Mouse (Mus musculus) midbrain, embryonic 12.5 days (tissue): ENCODE measurements around the gene Krt33b. TPM values are rescaled to one million over a fixed set of nuclear protein-coding genes. Genes with fewer than 3 reads are reported as not detected.

Experiments
- ATAC-seq: fragments of 200-750 bp; cut with Nextera tagmentation; 2 replicates; pipeline ENCODE4 v1.8.0; 2017; ENCODE audit warnings: low read depth, moderate TSS enrichment, moderate library complexity; ENCODE audit not compliant: low FRiP score
- H3K27ac ChIP-seq: fragments of 300-500 bp; sonication (generic); replicated peaks from 2 replicates; pipeline ENCODE4 v1.5.1; 2016; ENCODE audit warnings: mild to moderate bottlenecking
- H3K27me3 ChIP-seq: fragments of 300-500 bp; sonication (generic); 2 replicates; pipeline ENCODE4 v1.6.1; 2016; ENCODE audit warnings: mild to moderate bottlenecking
- H3K36me3 ChIP-seq: fragments of 300-500 bp; sonication (generic); 2 replicates; pipeline ENCODE4 v1.6.1; 2016
- H3K4me1 ChIP-seq: fragments of 300-500 bp; sonication (generic); 2 replicates; pipeline ENCODE4 v1.6.1; 2016
- H3K4me2 ChIP-seq: fragments of 300-500 bp; sonication (generic); replicated peaks from 2 replicates; pipeline ENCODE4 v1.6.1; 2016; ENCODE audit warnings: mild to moderate bottlenecking, moderate library complexity
- H3K4me3 ChIP-seq: fragments of 300-500 bp; sonication (generic); 2 replicates; pipeline ENCODE4 v1.5.1; 2016; ENCODE audit warnings: mild to moderate bottlenecking
- H3K9ac ChIP-seq: fragments of 300-500 bp; sonication (generic); replicated peaks from 2 replicates; pipeline ENCODE4 v1.6.1; 2016; ENCODE audit warnings: mild to moderate bottlenecking, moderate library complexity
- H3K9me3 ChIP-seq: fragments of 300-500 bp; sonication (generic); 2 replicates; pipeline ENCODE4 v1.6.1; 2016; ENCODE audit warnings: mild to moderate bottlenecking
- WGBS: fragments of 180-500 bp; shearing (Covaris S2); methylation state at CpG from one replicate; pipeline ENCODE4 v1.1.7; 2016; 5-methylcytosine and 5-hydroxymethylcytosine counted together
- polyA plus RNA-seq: library from polyadenylated mRNA; unstranded; fragments of >200 nt; fragmentation: Nextera tagmentation; extraction: Ambion mirVana; gene quantifications from 2 replicates; pipeline ENCODE4 v1.2.1, GENCODE M21; 2016

The Krt33b gene
- polyA plus RNA-seq, 1 experiment from 2014 or later, result not detected

DNA sequence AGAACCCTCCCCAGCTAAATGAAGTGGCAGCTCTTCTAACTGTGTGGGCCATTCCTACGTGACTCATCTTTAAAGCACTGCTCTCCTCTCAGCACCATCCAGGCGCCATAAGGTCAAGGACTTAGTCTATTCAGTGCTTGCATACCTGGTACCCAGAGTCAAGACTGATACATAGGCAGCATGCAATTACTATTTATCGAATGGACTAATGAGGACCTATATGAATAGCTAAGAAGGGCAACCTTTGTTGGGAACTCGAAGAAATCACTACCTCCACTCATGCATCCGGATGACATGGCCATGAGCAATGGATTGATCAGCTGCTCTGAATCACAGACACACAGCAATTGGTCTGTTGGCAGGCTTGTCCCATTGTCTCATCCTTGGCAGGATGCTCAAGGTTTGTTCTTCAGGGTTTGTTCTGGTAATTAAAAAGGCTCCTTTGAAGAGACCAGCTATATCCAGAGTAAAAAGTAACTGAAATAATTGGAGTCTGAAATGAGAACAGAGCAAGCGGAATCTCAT is 39.7 kb downstream of the Krt33b start:
- Histone ChIP-seq H3K4me2 (no peak overlapping the region), H3K4me1 (no peaks in the 10 kb centered on the region), H3K4me3 (no peak overlapping the region), H3K36me3 (no peaks in the 10 kb centered on the region), H3K27ac (no peak overlapping the region), H3K9ac (no peak overlapping the region), H3K27me3 (peaks cover 8% of the 10 kb centered on the region), H3K9me3 (no peaks in the 10 kb centered on the region)
- WGBS, result 88% methylated on average over 6 of the region's 6 CpGs
- ATAC-seq, result no peak

DNA sequence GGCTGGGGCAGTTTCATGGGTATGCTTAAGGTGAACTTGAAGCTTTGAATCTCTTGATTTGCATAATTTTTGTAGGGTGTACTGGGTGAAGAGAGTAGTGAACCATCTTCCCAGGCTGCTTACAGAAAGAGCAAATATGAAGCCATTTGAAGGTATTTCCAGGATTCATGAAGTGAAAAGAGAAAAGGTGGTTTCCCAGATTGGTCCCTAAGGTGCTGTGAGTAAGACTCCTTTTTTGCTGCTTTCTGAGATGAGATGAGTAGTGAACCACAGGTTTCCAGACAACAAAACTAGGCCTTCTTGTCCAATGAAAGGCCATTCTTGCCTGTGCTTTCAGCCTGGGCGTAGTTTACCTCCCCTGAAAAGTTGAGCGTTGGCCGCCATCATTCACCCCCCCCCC is 41.1 kb downstream of the Krt33b start:
- H3K4me3 ChIP-seq, result no peak overlapping the region
- ATAC-seq, result no peak
- 91% methylated on average over 3 of the region's 3 CpGs for WGBS
- peaks cover 4% of the 10 kb centered on the region for H3K27me3 ChIP-seq
- no peak overlapping the region for H3K4me2 ChIP-seq
- H3K9me3 ChIP-seq, result no peaks in the 10 kb centered on the region
- no peaks in the 10 kb centered on the region for H3K36me3 ChIP-seq
- no peaks in the 10 kb centered on the region for H3K4me1 ChIP-seq
- no peak overlapping the region for H3K27ac ChIP-seq
- H3K9ac ChIP-seq, result no peak overlapping the region

DNA sequence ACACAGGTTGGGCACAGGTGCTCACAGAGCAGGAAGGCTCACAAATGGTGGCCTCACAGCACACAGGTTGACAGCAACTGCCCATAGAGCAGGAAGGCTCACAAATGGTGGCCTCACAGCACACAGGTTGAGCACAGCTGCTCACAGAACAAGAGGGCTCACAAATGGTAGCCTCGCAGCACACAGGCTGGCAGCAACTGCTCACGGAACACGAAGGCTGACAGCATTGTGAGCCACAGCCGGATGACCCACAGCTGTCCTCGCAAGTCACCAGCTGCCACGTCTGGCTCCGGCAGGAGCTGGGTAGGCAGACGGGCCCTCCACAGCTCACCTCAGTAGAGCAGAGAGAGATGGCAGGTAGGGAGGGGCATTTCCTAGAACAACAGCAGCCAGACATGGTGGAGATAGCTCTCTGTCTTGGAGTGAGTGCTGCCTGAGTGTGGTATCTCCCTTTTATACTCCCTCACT is 43.5 kb downstream of the Krt33b start, which contains the start of gene Krtap16-1:
Krtap16-1 (minus strand) TSS at position 418 of the 468 bp plus-strand sequence.
- H3K36me3 ChIP-seq, result no peaks in the 10 kb centered on the region
- no peak within 1 kb of the TSS for H3K4me2 ChIP-seq
- H3K27me3 ChIP-seq, result no peaks in the 10 kb centered on the region
- no peaks in the 10 kb centered on the region for H3K4me1 ChIP-seq
- no peak within 1 kb of the TSS for H3K9ac ChIP-seq
- no peak within 1 kb of the TSS for H3K4me3 ChIP-seq
- no peaks in the 10 kb centered on the region for H3K9me3 ChIP-seq
- WGBS, result 87% methylated on average over 8 of the region's 8 CpGs
- no peak within 1 kb of the TSS for H3K27ac ChIP-seq
- ATAC-seq, result no peak

DNA sequence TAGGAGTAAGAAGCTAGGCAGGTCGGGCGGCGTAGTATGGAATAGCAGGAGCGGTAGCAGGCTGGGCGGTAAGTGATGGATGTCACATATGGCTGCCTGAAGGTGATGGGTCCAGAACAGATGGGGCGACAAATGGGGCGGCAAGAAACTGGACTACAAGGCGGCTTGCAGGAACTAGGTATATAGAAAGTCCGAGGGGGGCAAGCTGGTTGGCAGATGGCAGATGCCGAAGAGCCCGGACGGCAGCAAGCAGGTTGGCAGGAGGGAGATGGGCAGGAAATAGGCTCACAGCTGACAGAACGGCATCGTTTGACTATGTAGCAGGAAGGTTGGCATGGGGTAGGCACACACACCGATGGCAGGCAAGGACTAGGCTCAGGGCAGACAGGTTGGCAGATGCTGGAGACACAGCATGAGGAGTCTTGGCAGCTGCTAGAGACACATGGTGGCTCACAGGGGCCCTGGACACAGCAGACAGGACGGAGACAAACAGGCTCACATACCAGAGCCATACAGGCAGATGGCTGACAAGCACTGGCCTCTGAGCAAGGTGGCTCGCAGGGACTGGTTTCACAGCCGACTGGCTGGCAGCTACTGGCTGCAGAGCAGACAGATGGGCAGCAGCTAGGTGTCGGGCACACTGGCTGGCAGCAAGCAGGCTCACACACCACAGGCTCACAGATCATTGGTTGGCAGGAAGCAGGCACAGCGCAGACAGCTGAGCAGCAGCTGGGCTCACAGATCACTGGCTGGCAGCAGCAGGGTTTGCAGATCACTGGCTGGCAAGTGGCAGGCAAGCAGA is 44.2 kb downstream of the Krt33b start:
- Histone ChIP-seq H3K4me2 (no peak overlapping the region), H3K4me1 (no peaks in the 10 kb centered on the region), H3K36me3 (no peaks in the 10 kb centered on the region), H3K27me3 (no peaks in the 10 kb centered on the region), H3K4me3 (no peak overlapping the region), H3K9me3 (no peaks in the 10 kb centered on the region), H3K9ac (no peak overlapping the region), H3K27ac (no peak overlapping the region)
- ATAC-seq, result no peak
- 90% methylated on average over 20 of the region's 20 CpGs for WGBS

DNA sequence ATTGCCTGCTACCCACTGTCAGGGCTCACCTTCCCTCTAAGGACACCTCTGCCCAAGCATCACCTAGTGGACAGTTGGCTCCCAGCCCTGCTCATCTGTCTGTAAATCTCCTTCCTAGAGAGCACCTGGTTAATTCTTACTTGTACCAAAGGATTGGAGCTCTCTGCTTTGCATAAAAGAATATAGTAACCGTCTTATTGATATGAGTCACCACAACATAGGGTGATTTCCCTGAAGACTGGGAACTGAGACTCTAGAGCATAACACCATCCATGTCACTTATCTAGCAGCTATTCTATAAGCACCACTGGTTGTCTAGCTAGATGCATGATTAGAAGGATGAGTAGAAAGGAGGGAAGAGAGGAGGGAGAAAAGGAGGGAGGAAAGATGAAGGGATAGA is 46.2 kb downstream of the Krt33b start:
- Histone ChIP-seq H3K4me3 (no peak overlapping the region), H3K9me3 (no peaks in the 10 kb centered on the region), H3K4me2 (no peak overlapping the region), H3K27ac (no peak overlapping the region), H3K27me3 (no peaks in the 10 kb centered on the region), H3K9ac (no peak overlapping the region), H3K36me3 (no peaks in the 10 kb centered on the region), H3K4me1 (no peaks in the 10 kb centered on the region)
- ATAC-seq, result no peak
- 91% methylated on average over 1 of the region's 1 CpGs for WGBS

DNA sequence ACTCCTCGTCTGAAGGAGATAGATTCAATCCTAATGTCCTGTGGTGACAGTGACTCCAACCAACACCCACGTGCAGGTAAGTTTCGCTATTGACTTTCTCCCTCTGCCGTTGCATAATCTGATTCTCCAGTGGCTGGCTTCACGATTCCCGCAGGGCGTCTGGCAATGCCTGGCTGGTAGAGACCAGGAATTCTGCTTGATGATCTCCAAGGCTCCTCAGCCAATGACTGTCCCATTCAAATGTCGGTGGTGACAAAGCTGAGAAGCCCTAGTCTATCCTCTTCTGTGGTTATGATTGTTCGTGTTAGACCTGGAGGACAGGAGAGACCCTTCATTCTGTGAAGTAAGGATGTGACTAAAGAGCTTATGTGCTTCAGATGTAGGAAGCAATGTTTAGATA is 46.9 kb downstream of the Krt33b start:
- Histone ChIP-seq H3K27me3 (no peaks in the 10 kb centered on the region), H3K9me3 (no peaks in the 10 kb centered on the region), H3K9ac (no peak overlapping the region), H3K4me2 (no peak overlapping the region), H3K36me3 (no peaks in the 10 kb centered on the region), H3K4me1 (no peaks in the 10 kb centered on the region), H3K27ac (no peak overlapping the region), H3K4me3 (no peak overlapping the region)
- ATAC-seq, result no peak
- WGBS, result 88% methylated on average over 9 of the region's 9 CpGs

DNA sequence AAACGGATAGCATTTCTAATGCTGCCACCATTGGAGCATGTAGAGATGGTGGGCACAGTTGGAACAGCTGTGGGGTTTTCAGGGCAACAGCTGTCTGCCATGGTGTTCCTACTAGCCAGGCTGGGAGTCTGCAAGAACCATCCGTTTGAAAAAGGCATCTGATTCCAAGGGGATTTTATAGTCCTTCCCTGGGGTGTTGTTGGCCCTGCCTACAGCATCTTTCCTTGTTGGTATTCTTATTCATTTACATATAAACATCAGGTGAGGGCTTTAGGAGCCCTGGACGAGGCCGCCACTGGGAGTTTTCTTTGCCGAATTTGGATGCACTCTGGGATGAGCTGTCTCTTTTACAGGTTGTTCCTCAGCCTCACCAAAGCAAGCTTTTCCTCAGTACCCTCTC is 50.7 kb downstream of the Krt33b start, which contains the start of gene Krtap29-1:
Krtap29-1 (minus strand) TSS at position 101 of the 400 bp plus-strand sequence.
- 76% methylated on average over 5 of the region's 5 CpGs for WGBS
- no peak for ATAC-seq
- Histone ChIP-seq H3K4me3 (no peak within 1 kb of the TSS), H3K4me1 (no peaks in the 10 kb centered on the region), H3K27ac (no peak within 1 kb of the TSS), H3K9ac (no peak within 1 kb of the TSS), H3K36me3 (no peaks in the 10 kb centered on the region), H3K9me3 (peaks cover 1% of the 10 kb centered on the region; the same call in 1 of the 2 replicates), H3K27me3 (no peaks in the 10 kb centered on the region), H3K4me2 (no peak within 1 kb of the TSS)

Other genes starting within 250 kb of the Krt33b start
- not detected in 2 replicates for gene Krtap4-8, start 249.2 kb downstream of the Krt33b start, polyA plus RNA-seq
- not detected in 2 replicates for gene Krtap4-9, start 244.7 kb downstream of the Krt33b start, polyA plus RNA-seq
- gene Gm11596, start 236.4 kb downstream of the Krt33b start, polyA plus RNA-seq, result not detected in 2 replicates
- not detected in 2 replicates for gene Gm11569, start 230.9 kb downstream of the Krt33b start, polyA plus RNA-seq
- not detected in 2 replicates for gene Gm11554, start 225.4 kb downstream of the Krt33b start, polyA plus RNA-seq
- not detected in 2 replicates for gene Krtap4-13, start 220.0 kb downstream of the Krt33b start, polyA plus RNA-seq
- not detected in 2 replicates for gene Gm11564, start 214.2 kb downstream of the Krt33b start, polyA plus RNA-seq
- not detected in 2 replicates for gene 2300003K06Rik, start 191.8 kb downstream of the Krt33b start, polyA plus RNA-seq
- gene Krtap4-16, start 178.3 kb downstream of the Krt33b start, polyA plus RNA-seq, result not detected in 2 replicates
- not detected in 2 replicates for gene Gm11568, start 172.0 kb downstream of the Krt33b start, polyA plus RNA-seq
- not detected in 2 replicates for gene Gm11559, start 165.4 kb downstream of the Krt33b start, polyA plus RNA-seq
- not detected in 2 replicates for gene Krtap9-1, start 156.5 kb downstream of the Krt33b start, polyA plus RNA-seq
- gene Gm11567, start 150.7 kb downstream of the Krt33b start, polyA plus RNA-seq, result not detected in 2 replicates
- gene Krtap31-1, start 121.9 kb downstream of the Krt33b start, polyA plus RNA-seq, result not detected in 2 replicates
- not detected in 2 replicates for gene Gm11565, start 115.1 kb downstream of the Krt33b start, polyA plus RNA-seq
- gene Krtap31-2, start 93.6 kb downstream of the Krt33b start, polyA plus RNA-seq, result not detected in 2 replicates
- not detected in 2 replicates for gene Krtap9-5, start 81.4 kb downstream of the Krt33b start, polyA plus RNA-seq
- gene Krtap29-1, start 50.8 kb downstream of the Krt33b start, polyA plus RNA-seq, result not detected in 2 replicates
- not detected in 2 replicates for gene Krtap16-1, start 43.3 kb downstream of the Krt33b start, polyA plus RNA-seq
- gene Krtap17-1, start 35.9 kb downstream of the Krt33b start, polyA plus RNA-seq, result not detected in 2 replicates
- gene Krt33a, start 13.7 kb downstream of the Krt33b start, polyA plus RNA-seq, result not detected in 2 replicates
- gene Krt34, start 11.7 kb upstream of the Krt33b start, polyA plus RNA-seq, result not detected in 2 replicates
- gene Krt31, start 20.7 kb upstream of the Krt33b start, polyA plus RNA-seq, result not detected in 2 replicates
- not detected in 2 replicates for gene Krt32, start 58.4 kb upstream of the Krt33b start, polyA plus RNA-seq
- not detected in 2 replicates for gene Krt35, start 66.4 kb upstream of the Krt33b start, polyA plus RNA-seq
- not detected in 2 replicates for gene Krt36, start 75.8 kb upstream of the Krt33b start, polyA plus RNA-seq
- not detected in 2 replicates for gene Krt13, start 91.7 kb upstream of the Krt33b start, polyA plus RNA-seq
- gene Krt15, start 106.1 kb upstream of the Krt33b start, polyA plus RNA-seq, result 5.9 and 7.8 TPM in 2 replicates
- gene Krt19, start 118.8 kb upstream of the Krt33b start, polyA plus RNA-seq, result 3.7 and 5.4 TPM in 2 replicates
- not detected in 2 replicates for gene Krt9, start 163.4 kb upstream of the Krt33b start, polyA plus RNA-seq
- 4.5 and 5.5 TPM in 2 replicates for gene Krt14, start 177.7 kb upstream of the Krt33b start, polyA plus RNA-seq
- not detected in 2 replicates for gene Krt16, start 219.0 kb upstream of the Krt33b start, polyA plus RNA-seq
- 0.56 and 1.1 TPM in 2 replicates for gene Krt17, start 231.2 kb upstream of the Krt33b start, polyA plus RNA-seq
- gene Krt42, start 240.0 kb upstream of the Krt33b start, polyA plus RNA-seq, result not detected in 2 replicates